Mouse (Mus musculus): ENCODE measurements around the gene Scn3a. TPM values are rescaled to one million over a fixed set of nuclear protein-coding genes. Genes with fewer than 3 reads are reported as not detected.

Scn3a gene
- total RNA-seq, 2 experiments from 2014 or later, result not detected

- no peak for ATAC-seq (replicated peaks; ENCODE audit: low FRiP score, poor library complexity, severe bottlenecking)
These were observed 152.1 kb downstream of the Scn3a start for GRCm38 (mm10) chr2:65415294-65415693.

- ATAC-seq (replicated peaks; ENCODE audit: low FRiP score, poor library complexity, severe bottlenecking), result no peak
These were observed 152.6 kb downstream of the Scn3a start for GRCm38 (mm10) chr2:65414806-65415281.

- no peak for ATAC-seq (replicated peaks; ENCODE audit: low FRiP score, poor library complexity, severe bottlenecking)
These were observed 153.2 kb downstream of the Scn3a start for GRCm38 (mm10) chr2:65414237-65414636.

GRCm38 (mm10) chr2:65413746-65414145 is 153.7 kb downstream of the Scn3a start:
- ATAC-seq (replicated peaks; ENCODE audit: low FRiP score, poor library complexity, severe bottlenecking), result no peak

Other genes starting within 250 kb of the Scn3a start
- gene Slc38a11, start 203.6 kb downstream of the Scn3a start, total RNA-seq (2015; ENCODE audit: low replicate concordance), result not detected in 2 replicates
- gene Slc38a11, start 203.6 kb downstream of the Scn3a start, total RNA-seq (2017; ENCODE audit: low replicate concordance), result not detected in 2 replicates
- gene Scn2a, start 53.1 kb upstream of the Scn3a start, total RNA-seq (2015; ENCODE audit: low replicate concordance), result not detected in 2 replicates
- gene Scn2a, start 53.1 kb upstream of the Scn3a start, total RNA-seq (2017; ENCODE audit: low replicate concordance), result not detected in 2 replicates

All from erythroblast, adult 5-6 weeks (primary cell).